Mouse (Mus musculus): Measurements from ENCODE around the gene Slc45a3.

The Slc45a3 gene

DNA sequence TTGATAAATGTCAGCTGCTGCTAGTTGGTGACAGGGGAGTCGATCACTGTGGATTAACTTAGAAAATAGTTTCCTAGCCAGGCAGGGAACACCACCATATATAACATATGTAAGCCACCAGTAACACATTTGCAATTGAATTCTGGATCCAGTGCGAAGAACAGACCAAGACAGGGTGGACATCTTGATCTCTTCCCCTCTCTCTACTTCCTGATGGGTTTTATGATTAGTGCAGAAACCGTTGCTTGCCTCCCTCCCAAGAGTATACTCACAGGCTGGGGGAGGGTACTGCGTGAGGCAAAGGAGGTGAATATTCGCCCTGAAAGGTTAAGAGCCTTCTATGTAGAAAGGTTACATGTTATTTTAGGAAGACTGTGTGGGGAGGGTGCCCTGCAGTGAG is 3.1 kb downstream of the Slc45a3 start:
- no peak for DNase-seq

DNA sequence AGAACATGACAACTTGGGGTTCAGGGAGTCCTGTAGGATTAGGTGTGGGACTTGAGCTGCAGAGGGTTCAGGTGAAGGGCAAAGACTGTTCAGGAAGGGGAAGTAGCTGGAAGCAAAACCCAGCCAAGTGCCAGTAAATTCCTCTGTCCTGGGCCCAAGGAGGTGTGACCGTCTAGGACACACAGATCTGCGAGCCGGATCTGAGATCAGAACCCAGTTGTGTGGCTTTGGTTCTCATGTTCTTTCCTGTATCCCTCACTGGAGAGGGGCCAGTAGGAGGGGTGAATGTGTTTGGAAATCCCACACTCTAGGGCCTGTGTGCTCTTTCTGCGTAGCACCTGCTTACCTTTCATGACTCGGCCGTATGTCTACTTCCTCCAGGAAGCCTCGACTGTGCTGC is 4.6 kb downstream of the Slc45a3 start:
- peak; percentile 62 to 64 for DNase-seq

DNA sequence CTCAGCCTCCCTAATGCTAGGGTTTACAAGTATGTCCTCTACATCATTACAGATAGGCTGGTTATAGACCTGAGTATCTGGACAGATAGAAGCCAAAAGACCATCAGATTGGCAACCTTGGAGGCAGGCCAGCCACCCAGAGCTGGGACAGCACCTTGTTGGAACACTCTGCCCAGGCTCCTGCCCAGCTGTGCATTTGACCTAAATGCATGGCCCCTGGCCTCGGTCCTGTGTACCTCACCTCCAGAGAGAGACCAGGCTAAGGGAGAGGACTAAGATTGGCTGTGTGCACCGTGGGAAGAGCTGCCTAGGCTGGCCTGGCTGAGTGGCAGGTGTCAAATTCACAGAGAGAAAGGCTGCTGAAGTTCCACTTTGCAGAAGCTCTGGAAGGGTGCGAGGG is 5.8 kb downstream of the Slc45a3 start:
- peak; percentile 47 to 66 for DNase-seq

DNA sequence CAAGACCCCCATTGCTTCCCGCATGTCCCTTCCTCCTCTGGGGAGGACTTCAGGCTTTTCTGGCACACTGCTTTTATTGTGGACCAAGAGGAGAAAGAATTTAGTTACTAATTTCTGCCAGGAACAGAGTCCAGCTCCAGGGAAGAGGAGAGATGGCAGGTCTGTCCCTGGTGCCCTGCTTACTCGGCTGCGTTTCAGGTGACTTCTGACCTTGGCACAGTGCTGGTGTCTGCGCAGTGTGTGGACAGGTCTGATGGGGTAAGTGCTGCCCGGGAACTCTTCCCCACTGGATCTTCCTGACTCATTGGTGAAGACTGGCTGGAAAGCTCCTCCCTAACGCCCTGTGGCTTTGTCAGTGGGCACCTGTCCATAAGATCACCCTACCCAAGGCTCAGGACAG is 6.2 kb downstream of the Slc45a3 start:
- peak; percentile 85 to 92 for DNase-seq

DNA sequence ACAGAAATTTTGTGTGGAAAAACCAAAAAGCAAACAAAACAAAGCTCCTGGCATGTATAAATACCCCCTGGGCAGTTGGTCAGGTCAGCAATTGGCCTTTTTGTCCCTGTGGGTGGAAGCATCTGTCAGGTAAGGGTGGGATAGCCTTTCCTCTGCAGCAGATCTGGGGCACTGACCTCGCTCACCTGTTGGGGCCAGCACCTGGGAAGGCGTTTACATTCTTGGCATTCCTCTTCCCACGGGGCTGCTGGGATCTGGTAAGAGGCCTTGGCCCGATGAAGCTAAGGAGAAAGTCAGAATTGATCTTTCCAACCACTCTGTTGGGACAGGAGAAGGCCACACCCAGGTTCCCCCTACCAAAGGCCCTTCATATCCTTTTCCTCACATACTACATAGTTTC is 7.1 kb downstream of the Slc45a3 start:
- peak; percentile 37 to 41 for DNase-seq

DNA sequence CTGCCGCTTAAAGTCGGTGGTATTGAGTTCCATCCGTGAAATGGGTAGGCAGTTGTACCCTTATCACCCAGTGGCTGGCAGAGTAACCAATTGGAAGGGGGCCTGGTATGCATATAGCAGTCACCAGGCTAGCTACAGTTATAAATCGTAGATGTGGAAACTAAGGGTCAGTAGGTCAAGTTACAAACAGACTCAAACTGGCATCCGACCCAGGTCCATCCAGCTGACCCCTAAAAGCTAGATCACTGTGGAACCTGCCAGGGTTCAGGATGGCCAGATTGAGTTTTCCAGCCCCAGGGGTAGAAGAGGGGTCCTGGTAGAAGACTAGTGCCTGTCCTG is 7.5 kb downstream of the Slc45a3 start:
- DNase-seq, result peak; percentile 68 to 79

DNA sequence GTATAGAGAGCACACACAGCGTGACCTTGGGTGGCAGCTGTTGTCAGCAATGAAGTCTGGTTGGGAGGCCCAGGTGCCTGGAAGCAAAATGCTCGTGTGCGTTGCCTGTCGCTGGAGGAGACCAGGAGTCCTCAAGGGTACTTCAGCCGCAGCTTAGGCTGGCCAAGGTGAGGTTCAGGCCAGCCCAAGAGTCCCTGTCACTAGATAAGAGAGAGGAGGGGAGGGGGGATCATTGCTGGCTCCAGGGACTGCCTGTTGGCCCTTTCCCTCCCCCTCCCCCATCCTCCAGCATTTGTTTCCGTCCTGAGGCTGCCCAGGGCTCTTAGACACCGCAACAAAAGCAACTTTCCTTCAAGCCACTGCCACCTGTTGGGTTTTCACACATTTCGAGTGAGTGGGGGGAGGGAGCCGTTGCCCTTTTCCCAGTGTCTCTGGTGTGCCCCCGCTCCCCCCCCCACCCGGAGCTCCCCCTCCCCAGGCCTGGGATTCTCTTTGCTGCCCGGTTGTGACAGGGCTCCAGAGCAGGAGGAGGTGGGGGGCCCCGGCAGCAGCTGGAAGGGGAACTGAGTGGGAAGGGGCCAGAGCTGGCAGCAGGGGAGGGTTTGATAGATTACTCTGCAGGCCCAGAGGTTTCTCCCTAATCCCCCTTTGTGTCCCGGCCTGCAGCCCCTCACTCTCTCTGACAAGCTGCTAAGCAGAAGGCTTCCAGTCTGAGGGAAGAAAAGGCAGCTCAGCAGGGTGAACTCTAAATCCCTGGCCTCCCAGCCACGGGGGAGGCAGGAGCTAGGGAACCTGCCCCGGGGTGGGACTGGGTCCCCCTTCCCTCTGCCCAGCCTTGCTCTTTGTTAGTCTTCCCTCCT is 8.1 kb downstream of the Slc45a3 start:
- peak in 1 of 2 experiments; percentile 22 for DNase-seq

DNA sequence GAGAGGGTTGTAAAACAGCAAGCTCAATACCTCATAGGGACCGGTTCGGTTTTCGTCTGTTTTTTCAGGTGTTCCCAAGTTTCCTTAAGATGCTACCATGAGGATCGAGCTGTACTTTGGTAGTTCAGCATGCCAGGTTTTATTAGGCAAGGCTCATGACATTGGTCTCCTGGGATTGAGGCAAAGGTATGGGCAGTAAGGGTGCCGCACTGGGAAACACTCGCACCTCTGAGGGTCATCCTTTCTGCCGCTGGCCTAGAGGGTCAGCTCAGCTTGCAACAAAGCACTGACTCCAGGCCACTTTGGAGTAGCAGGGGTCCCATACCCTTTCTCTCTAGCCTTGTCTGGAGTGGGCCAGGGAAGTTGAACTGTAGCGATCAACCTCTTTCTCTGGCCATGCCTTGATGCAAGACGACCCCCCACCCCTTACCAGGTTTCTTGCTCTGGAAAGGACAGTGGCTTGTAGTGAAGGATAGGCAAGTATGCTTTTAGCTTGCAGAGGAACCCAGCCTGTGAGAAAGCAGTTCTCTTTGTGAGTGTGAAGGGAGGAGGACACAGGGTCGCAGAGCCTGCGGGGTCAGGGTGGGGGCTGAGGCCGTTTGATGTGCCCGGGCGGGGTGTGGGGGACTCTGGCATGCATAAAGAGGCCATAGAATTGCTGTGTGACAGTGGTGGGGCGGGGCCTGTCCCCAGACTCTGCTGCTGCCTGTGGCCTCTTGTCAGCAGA is 9.2 kb downstream of the Slc45a3 start:
- no peak for DNase-seq

DNA sequence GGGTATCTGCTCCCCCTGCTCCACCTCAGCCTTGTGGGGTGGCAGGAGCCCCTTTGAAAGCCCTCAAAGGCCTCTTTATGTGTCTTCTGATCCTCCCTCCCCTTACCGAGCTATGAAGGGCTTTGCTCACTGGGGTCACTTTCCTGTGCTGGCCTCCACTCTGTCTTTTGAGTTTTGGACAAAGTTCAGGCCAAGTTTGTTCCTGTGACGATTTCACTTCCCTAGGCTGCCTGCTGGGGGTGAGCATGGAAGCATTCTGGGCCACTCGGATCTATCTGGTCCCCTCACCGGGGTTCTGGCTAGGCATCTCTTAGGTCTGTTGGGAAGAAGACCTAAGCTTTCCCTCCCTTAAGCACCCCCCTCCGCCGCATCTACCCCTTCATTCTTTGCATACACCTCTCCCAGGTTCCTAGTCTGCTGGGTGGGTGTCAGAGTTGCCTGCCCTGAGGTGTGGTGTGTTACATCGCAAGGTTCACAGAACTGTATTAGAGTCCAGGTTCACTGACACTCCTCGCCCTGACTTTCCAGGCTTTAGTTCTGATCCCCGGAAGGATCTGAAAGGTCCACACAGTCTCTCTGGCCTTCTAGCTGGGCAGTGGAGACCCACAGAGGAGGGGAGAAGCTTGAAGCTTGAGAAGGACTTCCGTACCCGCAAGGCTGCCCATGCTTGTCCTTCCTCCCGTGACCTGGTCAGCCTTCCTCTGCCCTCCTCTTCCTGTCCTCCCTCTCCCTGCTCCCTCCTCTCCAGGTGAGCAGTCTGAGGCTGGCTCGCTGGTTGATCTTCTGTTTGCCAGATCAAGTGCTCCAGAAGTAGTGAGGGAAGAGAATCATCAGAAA is 9.9 kb downstream of the Slc45a3 start:
- DNase-seq, result peak; percentile 69 to 71

DNA sequence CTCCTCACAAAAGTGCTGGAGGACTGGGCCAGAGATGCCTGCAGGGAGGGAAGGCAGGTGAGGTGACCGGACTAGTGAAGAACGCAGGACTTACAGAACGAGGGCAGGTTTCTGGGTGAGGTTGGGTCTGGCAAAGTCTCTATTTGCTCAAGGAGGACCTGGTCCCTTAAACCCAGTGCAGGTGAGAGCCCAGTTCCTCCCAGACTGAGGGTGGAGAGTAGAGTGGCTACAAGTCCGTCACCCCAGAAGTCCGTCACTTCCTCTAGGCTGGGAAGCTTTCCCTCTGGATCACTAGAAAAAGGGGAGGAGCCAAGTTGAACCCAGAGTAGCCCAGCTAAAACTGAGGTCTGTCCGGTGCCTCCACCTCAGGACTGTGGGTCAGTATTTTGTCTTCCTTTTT is 11.2 kb downstream of the Slc45a3 start:
- DNase-seq, result no peak

DNA sequence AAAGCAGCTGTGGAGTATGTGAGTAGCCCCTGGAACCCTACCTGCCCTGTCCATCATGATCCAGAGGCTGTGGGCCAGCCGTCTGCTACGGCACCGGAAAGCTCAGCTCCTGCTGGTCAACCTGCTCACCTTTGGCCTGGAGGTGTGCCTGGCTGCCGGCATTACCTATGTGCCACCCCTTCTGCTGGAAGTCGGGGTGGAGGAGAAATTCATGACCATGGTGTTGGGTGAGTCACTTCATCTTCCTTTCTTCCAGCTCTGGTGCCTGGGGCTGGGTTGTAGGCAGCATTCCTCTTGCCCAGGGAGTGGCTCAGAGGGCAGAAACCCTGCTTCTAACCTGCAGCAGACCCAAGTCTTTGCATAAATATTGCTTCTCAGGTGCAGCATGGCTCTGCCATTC is 14.1 kb downstream of the Slc45a3 start:
- no peak for DNase-seq

DNA sequence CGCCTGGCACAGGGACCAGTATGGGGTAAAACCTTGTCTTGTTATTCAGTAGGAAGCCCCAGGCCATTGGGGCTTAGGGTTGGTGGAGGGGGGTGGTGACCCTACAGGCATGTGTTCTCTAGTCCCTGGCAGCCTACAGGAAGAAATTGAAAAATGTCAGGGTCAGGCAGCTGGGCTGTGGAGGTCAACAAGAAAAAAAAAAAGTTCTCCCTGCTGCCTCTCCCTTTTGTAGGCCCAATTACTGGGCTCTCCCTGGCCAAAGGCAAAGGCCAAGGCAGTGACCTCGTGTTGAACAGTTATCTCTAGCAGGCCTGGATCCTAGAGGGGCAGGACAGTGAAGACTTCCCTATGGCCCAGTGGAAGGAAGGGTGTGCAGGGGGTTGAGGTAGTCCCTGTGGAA is 17.7 kb downstream of the Slc45a3 start:
- no peak for DNase-seq

DNA sequence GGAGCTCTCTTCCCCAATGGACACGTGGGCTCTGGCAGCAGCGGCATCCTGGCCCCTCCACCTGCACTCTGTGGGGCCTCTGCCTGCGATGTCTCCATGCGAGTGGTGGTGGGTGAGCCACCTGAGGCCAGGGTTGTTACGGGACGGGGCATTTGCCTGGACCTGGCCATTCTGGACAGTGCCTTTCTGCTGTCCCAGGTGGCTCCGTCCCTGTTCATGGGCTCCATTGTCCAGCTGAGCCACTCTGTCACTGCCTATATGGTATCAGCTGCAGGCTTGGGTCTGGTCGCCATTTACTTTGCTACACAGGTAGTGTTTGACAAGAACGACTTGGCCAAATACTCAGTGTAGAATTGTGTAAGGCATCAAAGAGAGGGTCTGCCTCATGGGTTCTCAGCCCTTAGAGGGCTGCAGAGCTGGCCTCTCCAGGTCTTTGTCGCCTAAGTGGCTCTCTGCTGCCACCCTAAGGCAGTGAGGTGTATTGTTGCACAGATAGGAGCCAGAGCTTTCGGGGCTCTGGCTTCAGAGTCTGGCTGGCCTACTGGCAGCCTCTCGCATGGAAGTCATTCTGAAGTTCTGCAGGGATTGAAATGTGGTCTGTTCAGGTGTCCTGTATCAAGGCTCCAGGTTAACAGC is 18.7 kb downstream of the Slc45a3 start:
- peak; percentile 66 to 90 for DNase-seq

DNA sequence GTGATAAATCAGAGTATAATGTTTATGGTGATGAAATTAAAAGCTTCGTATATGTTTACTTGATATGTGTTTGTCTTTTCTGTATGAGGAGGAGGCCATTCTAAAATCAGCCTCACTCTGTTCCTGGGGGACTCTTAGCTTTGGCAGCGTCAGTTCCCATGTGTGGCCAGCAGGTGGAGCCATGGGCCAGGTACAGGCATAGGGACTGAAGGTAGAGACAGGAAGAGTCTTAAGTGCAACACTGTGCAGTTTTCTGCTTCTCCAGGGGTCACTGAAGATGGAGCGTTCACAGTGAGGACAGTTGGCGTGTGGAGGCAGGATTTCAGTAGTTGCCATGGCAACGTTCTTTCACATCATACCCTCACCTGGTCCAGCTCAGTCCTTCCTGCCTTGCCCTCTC is 20.1 kb downstream of the Slc45a3 start:
- DNase-seq, result peak; percentile 78 to 90

DNA sequence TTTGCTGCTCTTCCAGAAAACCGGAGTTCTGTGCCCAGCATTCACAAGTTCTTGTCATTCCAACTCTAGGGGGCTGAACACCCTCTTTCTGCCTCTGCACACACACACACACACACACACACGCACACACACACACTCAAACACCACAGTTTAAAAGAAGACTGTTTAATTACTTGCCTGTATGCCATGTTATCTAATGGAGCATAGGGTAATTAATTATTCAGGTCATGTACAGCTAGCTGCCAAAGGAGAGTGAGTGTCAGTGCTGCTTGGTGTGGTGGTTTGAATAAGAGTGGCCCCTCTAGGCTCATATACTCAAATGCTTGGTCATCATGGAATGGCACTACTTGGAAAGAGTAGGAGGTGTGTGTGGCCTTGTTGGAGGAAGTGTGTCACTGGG is 21.0 kb downstream of the Slc45a3 start:
- no peak for DNase-seq

DNA sequence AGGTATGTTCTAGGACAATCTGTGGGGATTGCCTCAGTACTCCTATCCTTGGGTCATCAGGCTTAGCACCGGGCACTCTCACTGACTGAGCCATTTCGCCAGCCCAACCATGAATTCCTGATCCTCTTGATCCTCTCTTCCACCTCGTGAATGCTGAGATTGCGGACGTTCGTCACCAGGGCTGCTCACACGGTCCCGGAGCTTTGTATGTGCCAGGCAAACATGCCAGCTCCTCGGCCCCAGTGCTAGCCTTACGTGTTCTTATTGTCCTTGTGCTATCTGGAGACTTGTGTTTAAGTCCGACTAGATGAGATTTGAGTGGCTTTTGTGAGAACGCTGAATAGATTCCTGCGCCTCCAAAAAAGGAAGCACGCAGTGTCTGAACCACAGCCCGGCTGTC is 24.7 kb downstream of the Slc45a3 start:
- no peak for DNase-seq

DNA sequence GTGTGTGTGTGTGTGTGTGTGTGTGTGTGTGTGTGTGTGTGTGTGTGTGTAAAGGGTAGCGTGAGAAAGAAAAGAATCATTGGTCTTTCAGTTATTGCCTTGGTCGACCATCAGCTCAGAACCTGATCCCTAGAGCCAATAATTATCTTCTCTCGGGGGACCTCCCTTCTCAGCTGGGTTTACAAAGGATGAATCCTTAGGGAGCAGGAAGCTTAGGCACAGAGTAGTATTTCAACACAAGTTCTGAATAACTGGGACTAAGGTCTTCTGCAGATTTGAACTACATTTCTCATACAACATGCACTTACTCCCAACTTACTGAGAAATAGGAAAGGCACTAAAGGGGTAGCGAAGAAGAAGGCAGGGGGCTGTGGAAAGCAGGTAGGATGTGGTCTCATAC is 26.7 kb downstream of the Slc45a3 start:
- no peak for DNase-seq

DNA sequence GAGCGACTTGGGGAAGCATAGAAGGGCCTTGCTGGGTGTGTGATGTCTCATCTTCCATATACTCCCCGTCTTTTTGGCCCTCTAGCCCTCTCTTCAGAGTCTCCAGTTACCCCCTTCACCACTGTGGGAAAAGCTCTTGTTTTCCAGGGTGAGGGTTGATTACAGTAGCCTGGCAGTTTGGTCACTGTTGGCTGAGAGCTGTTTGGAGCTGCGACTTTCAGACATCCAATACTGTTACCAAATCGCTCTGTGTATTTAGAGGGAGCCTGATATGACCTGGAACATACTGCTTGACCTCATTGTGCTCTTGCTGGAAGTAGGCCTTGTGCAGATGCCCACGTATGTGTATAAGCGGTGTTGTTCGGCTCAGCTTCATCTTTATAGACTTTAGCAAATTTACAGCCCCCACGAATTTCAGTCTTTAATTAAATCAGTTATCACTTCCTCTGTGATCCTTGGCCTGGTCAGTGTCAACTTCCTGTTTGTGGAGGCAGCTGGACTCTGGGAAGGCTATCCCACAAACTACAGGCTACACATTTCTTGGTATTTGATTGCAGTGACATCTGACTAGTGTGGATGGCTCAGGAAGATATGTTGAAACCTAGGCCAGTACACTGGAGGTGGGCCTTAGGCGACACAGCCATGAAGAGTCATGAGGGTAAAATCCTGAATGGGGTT is 27.5 kb downstream of the Slc45a3 start:
- DNase-seq, result no peak

DNA sequence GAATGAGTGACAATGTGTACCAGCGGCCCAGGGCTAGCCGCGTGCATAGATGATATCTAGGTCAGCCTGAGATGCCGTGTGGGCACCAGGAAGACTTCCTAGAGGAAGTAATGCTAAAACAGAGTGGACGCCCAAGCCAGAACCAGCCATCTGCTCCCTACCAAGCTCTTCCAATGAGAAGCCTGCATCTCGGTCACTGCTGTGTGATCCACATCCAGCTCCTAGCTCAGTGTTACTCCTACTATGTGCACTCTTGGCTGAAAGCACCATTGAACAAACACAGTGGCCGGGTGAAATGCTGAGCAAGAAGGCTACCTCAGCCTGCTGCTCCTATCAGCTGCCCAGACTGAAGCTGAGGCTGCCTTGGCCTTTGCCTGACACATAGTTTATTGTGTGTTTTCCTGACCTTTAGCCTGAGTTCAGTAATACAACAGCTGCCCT is 29.8 kb downstream of the Slc45a3 start:
- peak in 1 of 2 experiments; percentile 50 for DNase-seq

DNA sequence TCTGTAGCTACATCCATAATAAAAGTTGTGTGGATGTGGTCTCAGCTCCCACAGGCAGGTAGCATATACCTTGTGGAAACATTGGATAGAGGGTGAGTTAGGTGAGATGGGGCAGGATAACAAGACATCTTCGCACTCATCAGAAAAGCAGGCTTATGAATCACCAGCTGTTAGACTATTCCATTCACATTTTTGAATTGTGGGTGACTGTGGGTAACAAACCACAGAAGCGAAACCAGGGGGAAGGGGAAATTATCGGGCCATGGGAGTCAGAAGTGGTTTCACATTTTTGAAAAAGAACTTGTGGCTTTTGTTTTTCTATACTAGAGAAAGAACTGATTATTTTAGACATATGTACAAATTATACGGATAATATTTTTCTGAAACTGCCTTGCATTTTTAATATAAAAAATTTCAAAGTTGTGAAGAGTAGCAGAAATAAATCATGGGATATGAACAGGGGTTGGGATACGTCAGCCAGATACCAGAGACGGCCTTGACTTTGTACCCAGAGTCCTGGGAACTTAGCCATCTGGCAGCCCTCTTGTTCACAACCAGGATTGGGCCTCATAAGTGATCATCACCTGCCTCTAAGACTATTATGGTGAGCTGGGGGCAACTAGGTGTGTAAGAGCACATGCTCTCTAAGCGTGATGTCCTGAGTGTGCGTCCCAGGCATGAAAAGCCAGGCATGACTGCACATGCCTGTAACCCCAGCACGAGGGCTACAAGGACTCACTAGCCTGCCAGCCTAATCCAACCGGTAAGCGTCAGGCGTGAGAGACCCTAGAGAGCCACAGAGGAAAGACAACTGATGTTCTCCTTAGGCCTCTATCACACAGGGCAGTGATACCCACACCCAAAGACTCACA is 30.6 kb downstream of the Slc45a3 start:
- DNase-seq, result peak; percentile 82 to 83

DNA sequence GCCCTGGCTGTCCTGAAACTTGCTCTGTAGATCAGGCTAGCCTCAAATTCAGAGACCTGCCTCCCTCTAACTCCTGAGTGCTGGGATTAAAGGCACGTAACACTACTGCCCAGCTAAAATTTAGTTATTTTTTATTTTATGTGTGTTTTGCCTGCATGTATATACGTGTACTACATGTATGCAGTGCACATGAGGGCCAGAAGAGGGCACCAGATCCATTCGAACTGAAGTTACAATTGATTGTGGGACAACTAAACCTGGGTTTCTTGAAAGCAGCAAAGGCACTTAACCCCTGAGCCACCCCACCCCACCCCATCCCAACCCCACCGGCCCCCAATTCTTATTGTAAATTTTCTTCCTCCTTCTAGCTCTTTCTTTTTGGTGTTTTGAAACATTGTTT is 32.3 kb downstream of the Slc45a3 start:
- DNase-seq, result peak; percentile 68 to 88
